In genomic region chr13:109926277-109926920, GRCm38 (mm10) we compare ENCODE assay signal across 8 mouse cellular contexts.
A peak's percentile ranks its signal among the peaks of the same experiment; 100 is the strongest.
DNase-seq lines count a peak whose midpoint lies in the region; ATAC-seq lines count a peak whose summit lies in the region.

No protein-coding gene starts in this region.

- intact Hi-C loops in left cerebral cortex, postnatal 14 days (cut with DNase I) = loop anchor here (10.0 kb wide), 1 partner anchor 438 kb away; no protein-coding TSS in a partner anchor

- 44% methylated on average over 15 of the region's 15 CpGs for WGBS in embryonic facial prominence, embryonic 10.5 days
- 33% methylated on average over 15 of the region's 15 CpGs for WGBS in hindbrain, embryonic 11.5 days
- 31% methylated on average over 15 of the region's 15 CpGs for WGBS in midbrain, embryonic 11.5 days
- WGBS in stomach, embryonic 15.5 days = 30% methylated on average over 15 of the region's 15 CpGs

- H3K9ac ChIP-seq in hindbrain, embryonic 11.5 days (ENCODE audit: low read depth, low read length) = no peak overlapping the region
- no peak overlapping the region for H3K9ac ChIP-seq in midbrain, embryonic 11.5 days (ENCODE audit: low read length)
- no peak overlapping the region for H3K9ac ChIP-seq in stomach, embryonic 15.5 days

- ATAC-seq in hindbrain, embryonic 11.5 days (ENCODE audit: low FRiP score) = peak; percentile 96
- ATAC-seq in midbrain, embryonic 11.5 days (ENCODE audit: low FRiP score) = peak; percentile 98
- peak; percentile 75 for ATAC-seq in stomach, embryonic 15.5 days (ENCODE audit: insufficient read depth, low FRiP score, low read depth)

- peak overlapping the region; percentile 9; the same call in 1 of the 2 replicates for H3K4me2 ChIP-seq in hindbrain, embryonic 11.5 days (replicated peaks; ENCODE audit: low read depth, low read length)
- peak overlapping the region; percentile 36 for H3K4me2 ChIP-seq in midbrain, embryonic 11.5 days
- peak overlapping the region; percentile 37 for H3K4me2 ChIP-seq in stomach, embryonic 15.5 days

- peaks cover 8% of the 10 kb centered on the region for H3K4me1 ChIP-seq in embryonic facial prominence, embryonic 10.5 days
- no peaks in the 10 kb centered on the region for H3K4me1 ChIP-seq in hindbrain, embryonic 11.5 days (replicated peaks; ENCODE audit: control insufficient read depth, insufficient read depth, low read length)
- no peaks in the 10 kb centered on the region; the same call in 1 of the 2 replicates for H3K4me1 ChIP-seq in midbrain, embryonic 11.5 days (ENCODE audit: control insufficient read depth, insufficient read depth, low read length)
- no peaks in the 10 kb centered on the region for H3K4me1 ChIP-seq in stomach, embryonic 15.5 days

- H3K27ac ChIP-seq in embryonic facial prominence, embryonic 10.5 days (replicated peaks) = peak overlapping the region; percentile 48
- no peak overlapping the region for H3K27ac ChIP-seq in hindbrain, embryonic 11.5 days (ENCODE audit: low read depth, low read length)
- no peak overlapping the region for H3K27ac ChIP-seq in midbrain, embryonic 11.5 days (ENCODE audit: low read depth, low read length)
- H3K27ac ChIP-seq in stomach, embryonic 15.5 days = no peak overlapping the region

- H3K4me3 ChIP-seq in embryonic facial prominence, embryonic 10.5 days = peak overlapping the region; percentile 23; the same call in 1 of the 2 replicates
- no peak overlapping the region for H3K4me3 ChIP-seq in hindbrain, embryonic 11.5 days (ENCODE audit: low read depth, low read length)
- 0 out of 2 replicates have a peak overlapping the region, but pooled peaks have one; percentile 5 for H3K4me3 ChIP-seq in midbrain, embryonic 11.5 days (ENCODE audit: low read depth, low read length)
- 0 out of 2 replicates have a peak overlapping the region, but pooled peaks have one; percentile 1 for H3K4me3 ChIP-seq in stomach, embryonic 15.5 days (replicated peaks)

- H3K36me3 ChIP-seq in embryonic facial prominence, embryonic 10.5 days (replicated peaks) = no peaks in the 10 kb centered on the region
- H3K36me3 ChIP-seq in hindbrain, embryonic 11.5 days (ENCODE audit: control insufficient read depth, insufficient read depth, low read length) = no peaks in the 10 kb centered on the region
- H3K36me3 ChIP-seq in midbrain, embryonic 11.5 days (ENCODE audit: control insufficient read depth, insufficient read depth, low read length) = no peaks in the 10 kb centered on the region
- no peaks in the 10 kb centered on the region for H3K36me3 ChIP-seq in stomach, embryonic 15.5 days

- no peaks in the 10 kb centered on the region for H3K27me3 ChIP-seq in embryonic facial prominence, embryonic 10.5 days (replicated peaks; ENCODE audit: low read depth, poor library complexity, severe bottlenecking)
- no peaks in the 10 kb centered on the region for H3K27me3 ChIP-seq in hindbrain, embryonic 11.5 days (ENCODE audit: control insufficient read depth, insufficient read depth, low read length)
- no peaks in the 10 kb centered on the region for H3K27me3 ChIP-seq in midbrain, embryonic 11.5 days (ENCODE audit: control insufficient read depth, insufficient read depth, low read length)
- H3K27me3 ChIP-seq in stomach, embryonic 15.5 days (replicated peaks) = no peaks in the 10 kb centered on the region

- H3K9me3 ChIP-seq in embryonic facial prominence, embryonic 10.5 days = no peaks in the 10 kb centered on the region
- H3K9me3 ChIP-seq in hindbrain, embryonic 11.5 days (ENCODE audit: control insufficient read depth, low read length) = no peaks in the 10 kb centered on the region
- no peaks in the 10 kb centered on the region for H3K9me3 ChIP-seq in midbrain, embryonic 11.5 days (ENCODE audit: control insufficient read depth, low read length)
- H3K9me3 ChIP-seq in stomach, embryonic 15.5 days = no peaks in the 10 kb centered on the region

- DNase-seq in spleen, postnatal 36 days (ENCODE audit: low spot score in 2 of 2) = peak; percentile 29 to 47
- DNase-seq in spleen, postnatal 4 days (ENCODE audit: low spot score in 2 of 2) = no peak
- peak; percentile 57 for DNase-seq in embryonic facial prominence, embryonic 10.5 days (ENCODE audit: low spot score)
- peak; percentile 79 for DNase-seq in hindbrain, embryonic 11.5 days (ENCODE audit: low spot score)
- peak; percentile 90 to 97 for DNase-seq in left cerebral cortex, postnatal 14 days (ENCODE audit: low spot score in 2 of 2)
- peak; percentile 92 for DNase-seq in midbrain, embryonic 11.5 days (ENCODE audit: low spot score, missing footprints)
- no peak for DNase-seq in urinary bladder, adult 18-20 months (ENCODE audit: low spot score in 2 of 2)

Comparison
In these comparisons a context has a peak if more than half of its experiments do, and no peak if none do; other contexts are left out.
1. DNase-seq: peak in spleen, postnatal 36 days (2 of 2), embryonic facial prominence, embryonic 10.5 days (single experiment), hindbrain, embryonic 11.5 days (single experiment), left cerebral cortex, postnatal 14 days (2 of 2) and midbrain, embryonic 11.5 days (single experiment); none in spleen, postnatal 4 days (0 of 2) and urinary bladder, adult 18-20 months (0 of 2).
2. Peak in every context shown above with its lines, with median percentiles within 50 percentile points of each other: ATAC-seq and H3K4me2 ChIP-seq.